Mouse (Mus musculus) heart, embryonic 14.5 days (tissue): ENCODE results near the gene Trp53inp2. TPM values are rescaled to one million over a fixed set of nuclear protein-coding genes. Genes with fewer than 3 reads are reported as not detected.

ENCODE experiments used
- ATAC-seq: fragments of 200-750 bp; cut with Nextera tagmentation; 2 replicates; pipeline ENCODE4 v1.8.0; 2017; ENCODE audit warnings: low read depth, moderate TSS enrichment; ENCODE audit not compliant: insufficient number of reproducible peaks, insufficient read depth, low FRiP score
- H3K27ac ChIP-seq, 2 experiments: fragments of 200-500 bp in 1 of 2; fragments of 300-500 bp in 1 of 2; sonication (generic) in 1 of 2; replicated peaks in 1 of 2; 2 replicates each; pipeline ENCODE4 v1.5.1; 2012 to 2014; ENCODE audit warnings: low read depth in 2 of 2, low read length in 2 of 2, control low read depth in 1 of 2, mild to moderate bottlenecking in 1 of 2, mixed read lengths in 1 of 2; ENCODE audit not compliant: control insufficient read depth in 1 of 2, insufficient read depth in 1 of 2
- H3K27me3 ChIP-seq: fragments of 300-500 bp; sonication (generic); 2 replicates; pipeline ENCODE4 v1.6.1; 2014; ENCODE audit warnings: mild to moderate bottlenecking, low read length, control low read depth; ENCODE audit not compliant: control insufficient read depth, insufficient read depth
- H3K36me3 ChIP-seq: fragments of 300-500 bp; sonication (generic); 2 replicates; pipeline ENCODE4 v1.6.1; 2014; ENCODE audit warnings: mild to moderate bottlenecking, control low read depth, low read length, mixed read lengths; ENCODE audit not compliant: control insufficient read depth, insufficient read depth
- H3K4me1 ChIP-seq, 2 experiments: fragments of 200-500 bp in 1 of 2; fragments of 300-500 bp in 1 of 2; sonication (generic) in 1 of 2; 2 replicates each; pipeline ENCODE4 v1.6.1; 2012 to 2014; ENCODE audit warnings: low read length in 2 of 2, control low read depth in 1 of 2, mixed read lengths in 1 of 2; ENCODE audit not compliant: control insufficient read depth in 2 of 2, insufficient read depth in 2 of 2
- H3K4me2 ChIP-seq: fragments of 300-500 bp; sonication (generic); 2 replicates; pipeline ENCODE4 v1.6.1; 2014; ENCODE audit warnings: mild to moderate bottlenecking, low read length
- H3K4me3 ChIP-seq, 2 experiments: fragments of 200-500 bp in 1 of 2; fragments of 300-500 bp in 1 of 2; sonication (generic) in 1 of 2; 2 replicates each; pipeline ENCODE4 v1.5.1; 2012 to 2014; ENCODE audit warnings: low read length in 2 of 2, mild to moderate bottlenecking in 2 of 2, control low read depth in 1 of 2, low read depth in 1 of 2, moderate library complexity in 1 of 2; ENCODE audit not compliant: control insufficient read depth in 1 of 2, insufficient read depth in 1 of 2
- H3K9ac ChIP-seq: fragments of 300-500 bp; sonication (generic); 2 replicates; pipeline ENCODE4 v1.6.1; 2014; ENCODE audit warnings: mild to moderate bottlenecking, low read length
- H3K9me3 ChIP-seq: fragments of 300-500 bp; sonication (generic); 2 replicates; pipeline ENCODE4 v1.6.1; 2016; ENCODE audit warnings: low read length, control low read depth; ENCODE audit not compliant: control insufficient read depth
- WGBS: fragments of 180-500 bp; shearing (Covaris S2); extraction: QIAGEN DNeasy Blood & Tissue Kit; methylation state at CpG from one replicate; pipeline ENCODE4 v1.1.7; 2014; 5-methylcytosine and 5-hydroxymethylcytosine counted together
- microRNA counts: library from miRNA; unstranded; fragments of <30 nt; microRNA quantifications from one replicate; lab custom pipeline; 2016
- microRNA-seq: library from miRNA; unstranded; fragments of <30 nt; microRNA quantifications from one replicate; pipeline ENCODE4, GENCODE M21; 2016
- polyA plus RNA-seq: library from polyadenylated mRNA; unstranded; fragments of >200 nt; fragmentation: Nextera tagmentation; extraction: Ambion mirVana; gene quantifications from 2 replicates; pipeline ENCODE4 v1.2.1, GENCODE M21; 2014

Trp53inp2 gene
- polyA plus RNA-seq, 1 experiment from 2014 or later, result 97.0 TPM

DNA sequence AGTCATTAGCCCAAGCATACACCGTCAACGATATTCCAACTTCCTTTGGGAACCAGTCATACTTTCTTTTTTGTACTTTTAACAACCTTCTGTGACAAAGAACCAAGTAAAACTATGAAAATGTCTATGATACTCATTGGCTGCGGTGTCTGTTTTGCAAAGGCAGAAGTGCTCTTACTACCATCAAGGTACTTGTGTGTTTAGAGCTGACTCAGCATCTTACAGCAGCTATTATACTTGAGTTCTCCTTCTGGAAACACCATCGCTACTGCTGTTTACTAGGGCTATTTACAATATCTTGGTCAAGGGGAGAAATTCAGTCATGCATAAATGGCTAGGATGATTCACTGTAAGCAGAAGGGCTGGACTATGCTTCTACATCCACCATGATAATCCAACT, 21.1 kb downstream of the Trp53inp2 start:
- H3K4me1 ChIP-seq, result peaks cover 0 to 12% of the 10 kb centered on the region in 2 experiments; a peak in 1 of 4 replicates
- peaks cover 69% of the 10 kb centered on the region for H3K36me3 ChIP-seq
- WGBS, result 97% methylated on average over 4 of the region's 4 CpGs
- no peak overlapping the region for H3K4me3 ChIP-seq
- no peak for ATAC-seq
- no peak overlapping the region for H3K27ac ChIP-seq
- H3K9ac ChIP-seq, result no peak overlapping the region
- no peaks in the 10 kb centered on the region for H3K27me3 ChIP-seq
- no peaks in the 10 kb centered on the region for H3K9me3 ChIP-seq
- H3K4me2 ChIP-seq, result no peak overlapping the region

DNA sequence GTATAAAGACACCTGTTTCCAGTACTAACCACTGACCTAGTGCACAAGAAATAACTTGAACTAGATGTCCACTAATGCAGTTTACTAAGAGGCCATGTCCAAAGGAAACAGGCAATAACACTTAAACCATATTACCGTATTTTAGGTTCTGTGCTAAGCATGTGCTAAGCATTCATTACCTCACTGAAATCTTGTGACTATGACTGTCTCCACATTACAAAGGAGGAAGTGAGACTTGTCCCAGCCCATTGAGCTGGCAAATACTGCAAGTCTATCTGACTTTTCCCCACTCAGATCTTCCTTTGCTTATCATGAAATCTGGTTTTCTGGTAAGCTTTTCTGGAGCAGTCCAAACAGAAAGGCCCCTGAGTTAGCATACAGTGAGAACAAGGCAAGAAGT, 23.8 kb downstream of the Trp53inp2 start:
- WGBS, result 81% methylated on average over 1 of the region's 1 CpGs
- Histone ChIP-seq H3K4me2 (no peak overlapping the region), H3K4me1 (peaks cover 0 to 10% of the 10 kb centered on the region in 2 experiments; a peak in 1 of 4 replicates), H3K4me3 (no peak overlapping the region), H3K9me3 (no peaks in the 10 kb centered on the region), H3K27me3 (no peaks in the 10 kb centered on the region), H3K9ac (no peak overlapping the region), H3K27ac (no peak overlapping the region), H3K36me3 (peaks cover 76% of the 10 kb centered on the region)
- ATAC-seq, result no peak

DNA sequence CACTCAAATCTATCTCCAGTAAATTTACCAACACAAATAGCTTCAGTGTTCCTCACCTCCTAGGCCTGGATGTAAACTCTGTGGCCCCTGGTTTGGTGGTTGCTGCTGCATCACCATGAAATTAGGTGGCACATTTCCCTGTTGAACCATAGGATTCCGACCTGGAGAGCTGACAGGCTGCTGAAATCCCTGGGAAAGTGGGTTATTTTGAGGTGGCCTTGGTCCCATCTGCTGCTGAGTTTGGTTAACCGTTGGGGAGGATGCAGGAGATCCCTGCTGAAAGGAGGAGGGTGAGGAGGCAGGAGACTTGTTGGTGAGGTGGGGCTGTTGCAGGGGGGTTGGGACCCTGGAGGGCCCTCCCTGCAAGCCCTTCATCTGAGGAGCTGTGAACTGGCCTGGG, 40.1 kb downstream of the Trp53inp2 start:
- WGBS, result 68% methylated on average over 2 of the region's 2 CpGs
- Histone ChIP-seq H3K9ac (no peak overlapping the region), H3K9me3 (no peaks in the 10 kb centered on the region), H3K4me1 (no peaks in the 10 kb centered on the region), H3K4me3 (no peak overlapping the region), H3K36me3 (peaks cover 64% of the 10 kb centered on the region), H3K4me2 (no peak overlapping the region), H3K27me3 (no peaks in the 10 kb centered on the region), H3K27ac (no peak overlapping the region)
- no peak for ATAC-seq

DNA sequence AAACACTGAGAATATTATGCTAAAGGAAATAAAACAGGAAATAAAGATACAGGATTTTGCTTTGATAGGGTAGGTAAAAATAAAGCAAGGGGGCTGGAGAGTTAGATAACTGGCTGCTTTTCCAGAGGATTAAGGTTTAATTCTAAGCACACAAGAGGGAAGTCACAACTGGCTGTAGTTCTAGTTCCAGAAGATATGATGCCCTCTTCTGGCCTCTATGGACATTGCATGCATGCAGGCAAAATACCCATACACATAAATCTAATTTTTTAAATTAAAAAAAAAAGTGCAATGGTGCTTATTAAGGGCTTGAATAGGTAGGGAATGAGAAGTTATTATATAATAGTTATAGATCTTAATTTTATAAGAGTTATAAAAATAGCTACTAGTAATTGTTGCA, 55.6 kb downstream of the Trp53inp2 start:
- peaks cover 60% of the 10 kb centered on the region for H3K36me3 ChIP-seq
- H3K9me3 ChIP-seq, result no peaks in the 10 kb centered on the region
- H3K9ac ChIP-seq, result no peak overlapping the region
- no peak for ATAC-seq
- H3K4me2 ChIP-seq, result no peak overlapping the region
- no peaks in the 10 kb centered on the region for H3K4me1 ChIP-seq
- H3K4me3 ChIP-seq, result no peak overlapping the region
- H3K27me3 ChIP-seq, result no peaks in the 10 kb centered on the region
- no peak overlapping the region for H3K27ac ChIP-seq

MicroRNAs encoded within 50 kb of the gene (microRNA counts, 519-probe panel; counts per million panel counts)
- microRNA mmu-miR-695 (lab: Ali Mortazavi, UCI), result 322 counts per million, percentile 70 among the panel's probes with 10 or more counts

Small RNA genes within 50 kb of the gene (microRNA-seq; reads per million reads assigned to microRNA genes)
- gene Mir695, result not detected

Other genes with a start within 250 kb of the Trp53inp2 start
- 37.1 and 39.8 TPM in 2 replicates for gene Itch, start 247.6 kb upstream of the Trp53inp2 start, polyA plus RNA-seq
- gene Dynlrb1, start 144.5 kb upstream of the Trp53inp2 start, polyA plus RNA-seq, result 491 and 511 TPM in 2 replicates
- 359 and 441 TPM in 2 replicates for gene Map1lc3a, start 104.8 kb upstream of the Trp53inp2 start, polyA plus RNA-seq
- gene Pigu, start 23.6 kb upstream of the Trp53inp2 start, polyA plus RNA-seq, result 54.1 and 57.0 TPM in 2 replicates
- gene Ncoa6, start 92.8 kb downstream of the Trp53inp2 start, polyA plus RNA-seq, result 21.1 and 21.9 TPM in 2 replicates
- gene Acss2, start 136.9 kb downstream of the Trp53inp2 start, polyA plus RNA-seq, result 18.8 and 19.8 TPM in 2 replicates
- 0.76 and 0.85 TPM in 2 replicates for gene Ggt7, start 137.2 kb downstream of the Trp53inp2 start, polyA plus RNA-seq
- 22.2 and 23.9 TPM in 2 replicates for gene Gss, start 211.8 kb downstream of the Trp53inp2 start, polyA plus RNA-seq
- 26.5 and 27.3 TPM in 2 replicates for gene Myh7b, start 230.2 kb downstream of the Trp53inp2 start, polyA plus RNA-seq